Mouse (Mus musculus) hindbrain, embryonic 16.5 days (tissue): Measurements from ENCODE around the gene Wfdc3. TPM values are rescaled to one million over a fixed set of nuclear protein-coding genes. Genes with fewer than 3 reads are reported as not detected.

Experiments used
- ATAC-seq: fragments of 200-750 bp; cut with Nextera tagmentation; 2 replicates; pipeline ENCODE4 v1.8.0; 2017; ENCODE audit warnings: moderate TSS enrichment, moderate library complexity
- H3K27ac ChIP-seq: fragments of 300-500 bp; sonication (generic); 2 replicates; pipeline ENCODE4 v1.5.1; 2014; ENCODE audit warnings: low read depth, mild to moderate bottlenecking, control low read depth, low read length, moderate library complexity
- H3K27me3 ChIP-seq: fragments of 300-500 bp; sonication (generic); replicated peaks from 2 replicates; pipeline ENCODE4 v1.6.1; 2014; ENCODE audit warnings: low read length; ENCODE audit not compliant: control insufficient read depth, insufficient read depth
- H3K36me3 ChIP-seq: fragments of 300-500 bp; sonication (generic); 2 replicates; pipeline ENCODE4 v1.6.1; 2014; ENCODE audit warnings: mild to moderate bottlenecking, low read length, moderate library complexity, mixed read lengths; ENCODE audit not compliant: control insufficient read depth, insufficient read depth
- H3K4me1 ChIP-seq: fragments of 300-500 bp; sonication (generic); 2 replicates; pipeline ENCODE4 v1.6.1; 2014; ENCODE audit warnings: low read depth, low read length; ENCODE audit not compliant: control insufficient read depth, insufficient read depth
- H3K4me2 ChIP-seq: fragments of 300-500 bp; sonication (generic); 2 replicates; pipeline ENCODE4 v1.6.1; 2014; ENCODE audit warnings: mild to moderate bottlenecking, low read length, control low read depth, moderate library complexity
- H3K4me3 ChIP-seq: fragments of 300-500 bp; sonication (generic); 2 replicates; pipeline ENCODE4 v1.5.1; 2014; ENCODE audit warnings: mild to moderate bottlenecking, low read length, control low read depth, moderate library complexity
- H3K9ac ChIP-seq: fragments of 300-500 bp; sonication (generic); 2 replicates; pipeline ENCODE4 v1.6.1; 2014; ENCODE audit warnings: low read depth, mild to moderate bottlenecking, control low read depth, low read length, moderate library complexity
- H3K9me3 ChIP-seq: fragments of 300-500 bp; sonication (generic); 2 replicates; pipeline ENCODE4 v1.6.1; 2014; ENCODE audit warnings: mild to moderate bottlenecking, low read length, moderate library complexity; ENCODE audit not compliant: control insufficient read depth
- WGBS: fragments of 180-500 bp; shearing (Covaris S2); extraction: QIAGEN DNeasy Blood & Tissue Kit; methylation state at CpG from one replicate; pipeline ENCODE4 v1.1.7; 2014; 5-methylcytosine and 5-hydroxymethylcytosine counted together
- polyA plus RNA-seq: library from polyadenylated mRNA; unstranded; fragments of >200 nt; fragmentation: Nextera tagmentation; extraction: Ambion mirVana; gene quantifications from 2 replicates; pipeline ENCODE4 v1.2.1, GENCODE M21; 2015

The Wfdc3 gene
- polyA plus RNA-seq, 1 experiment from 2014 or later, result 1.7 TPM

DNA sequence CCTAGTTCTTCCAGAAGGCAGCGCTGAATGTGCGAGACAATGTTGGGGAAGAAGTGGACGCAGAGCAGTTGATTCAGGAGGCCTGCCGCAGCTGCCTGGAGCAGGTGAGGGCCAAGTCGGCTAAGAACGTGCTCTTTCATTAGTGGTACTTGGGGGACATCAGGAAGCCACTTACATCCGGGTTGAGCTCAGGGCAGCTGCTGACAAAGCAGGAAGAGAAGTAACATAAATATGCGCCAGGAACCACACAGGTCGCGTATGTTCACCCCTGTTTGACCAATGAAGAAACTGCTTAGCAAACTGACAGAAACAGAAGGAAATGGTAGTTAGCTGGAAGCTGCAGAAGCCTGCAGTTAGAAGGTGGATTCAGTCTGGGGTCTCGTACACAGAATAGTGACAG lies 8.4 kb upstream of the Wfdc3 start:
- H3K36me3 ChIP-seq, result peaks cover 45% of the 10 kb centered on the region
- no peak overlapping the region for H3K27ac ChIP-seq
- WGBS, result 90% methylated on average over 11 of the region's 11 CpGs
- no peaks in the 10 kb centered on the region for H3K9me3 ChIP-seq
- no peak overlapping the region for H3K4me3 ChIP-seq
- H3K4me1 ChIP-seq, result no peaks in the 10 kb centered on the region
- H3K27me3 ChIP-seq, result no peaks in the 10 kb centered on the region
- no peak overlapping the region for H3K9ac ChIP-seq
- H3K4me2 ChIP-seq, result no peak overlapping the region
- no peak for ATAC-seq

GRCm38 (mm10) chr2:164752454-164752853 lies 6.7 kb upstream of the Wfdc3 start:
- no peaks in the 10 kb centered on the region for H3K27me3 ChIP-seq
- peaks cover 43% of the 10 kb centered on the region for H3K36me3 ChIP-seq

DNA sequence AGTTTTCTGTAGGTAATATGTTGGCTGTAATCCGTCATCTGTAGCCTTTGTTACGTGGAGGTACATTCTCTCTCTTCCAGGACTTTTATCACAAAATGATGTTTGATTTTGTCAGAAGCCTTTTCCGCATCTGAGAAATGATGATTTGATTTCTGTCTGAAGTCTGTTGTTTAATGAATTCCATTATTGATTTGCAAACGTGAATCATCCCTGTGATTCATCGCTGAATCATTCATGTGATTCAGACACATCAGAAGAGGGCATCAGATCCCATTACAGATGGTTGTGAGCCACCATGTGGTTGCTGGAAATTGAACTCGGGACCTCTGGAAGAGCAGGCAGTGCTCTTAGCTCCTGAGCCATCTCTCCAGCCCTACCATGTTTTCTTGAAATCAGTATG lies 3.3 kb upstream of the Wfdc3 start:
- Histone ChIP-seq H3K27me3 (no peaks in the 10 kb centered on the region), H3K36me3 (peaks cover 13% of the 10 kb centered on the region)
- ATAC-seq, result no peak

More at GRCm38 (mm10) chr2:164752454-164752853, 6.7 kb upstream of the Wfdc3 start:
- Histone ChIP-seq H3K4me1 (peaks cover 2% of the 10 kb centered on the region), H3K4me2 (no peak overlapping the region), H3K27ac (no peak overlapping the region), H3K4me3 (no peak overlapping the region), H3K9ac (no peak overlapping the region), H3K9me3 (no peaks in the 10 kb centered on the region)
- WGBS, result 83% methylated on average over 2 of the region's 2 CpGs
- no peak for ATAC-seq

DNA sequence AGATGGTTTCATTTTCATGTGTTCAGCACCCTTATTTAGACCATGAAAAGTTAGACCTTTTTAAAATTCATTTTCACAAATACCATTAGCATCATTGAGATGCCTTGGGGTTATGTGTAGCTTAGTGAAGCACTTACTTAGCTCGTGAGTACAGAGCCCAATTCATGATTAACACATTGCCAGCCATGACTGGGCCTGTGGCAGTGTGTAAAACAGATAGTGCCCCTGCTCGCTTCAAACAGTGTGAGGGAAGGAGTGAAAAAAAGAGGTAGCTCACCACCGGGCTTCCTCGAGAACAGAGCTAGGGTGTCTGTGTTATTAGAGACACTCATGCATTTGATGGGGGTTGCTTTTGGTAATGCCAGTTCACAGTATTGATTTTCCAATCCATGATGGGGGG lies 2.5 kb upstream of the Wfdc3 start:
- Histone ChIP-seq H3K27ac (no peak overlapping the region), H3K9ac (no peak overlapping the region), H3K9me3 (no peaks in the 10 kb centered on the region), H3K27me3 (no peaks in the 10 kb centered on the region), H3K36me3 (peaks cover 9% of the 10 kb centered on the region), H3K4me3 (no peak overlapping the region), H3K4me2 (no peak overlapping the region), H3K4me1 (peaks cover 20% of the 10 kb centered on the region)
- WGBS, result 92% methylated on average over 4 of the region's 4 CpGs
- no peak for ATAC-seq

More for the DNA sequence above, 3.3 kb upstream of the Wfdc3 start:
- H3K9ac ChIP-seq, result no peak overlapping the region
- no peak overlapping the region for H3K27ac ChIP-seq
- H3K4me1 ChIP-seq, result peaks cover 20% of the 10 kb centered on the region
- H3K9me3 ChIP-seq, result no peaks in the 10 kb centered on the region
- no peak overlapping the region for H3K4me2 ChIP-seq
- WGBS, result 90% methylated on average over 6 of the region's 6 CpGs
- no peak overlapping the region for H3K4me3 ChIP-seq

- Histone ChIP-seq H3K4me3 (peak overlapping the region; percentile 97), H3K27ac (no peak overlapping the region)
Measured at GRCm38 (mm10) chr2:164746693-164747092, 962 bp upstream of the Wfdc3 start.

GRCm38 (mm10) chr2:164744987-164745386 lies 744 bp downstream of the Wfdc3 start:
- WGBS, result 72% methylated on average over 13 of the region's 13 CpGs
- no peak overlapping the region for H3K27ac ChIP-seq

More at GRCm38 (mm10) chr2:164746693-164747092, 962 bp upstream of the Wfdc3 start:
- WGBS, result 62% methylated on average over 8 of the region's 8 CpGs
- H3K36me3 ChIP-seq, result peaks cover 4% of the 10 kb centered on the region; the same call in 1 of the 2 replicates
- H3K4me2 ChIP-seq, result peak overlapping the region; percentile 92
- peak overlapping the region; percentile 96 for H3K9ac ChIP-seq
- no peaks in the 10 kb centered on the region for H3K27me3 ChIP-seq
- no peak for ATAC-seq
- peaks cover 20% of the 10 kb centered on the region for H3K4me1 ChIP-seq
- no peaks in the 10 kb centered on the region for H3K9me3 ChIP-seq

GRCm38 (mm10) chr2:164739876-164740275 lies 5.9 kb downstream of the Wfdc3 start:
- no peak overlapping the region for H3K4me2 ChIP-seq
- no peaks in the 10 kb centered on the region for H3K36me3 ChIP-seq
- H3K9ac ChIP-seq, result no peak overlapping the region
- H3K9me3 ChIP-seq, result no peaks in the 10 kb centered on the region
- 60% methylated on average over 7 of the region's 7 CpGs for WGBS
- no peak overlapping the region for H3K27ac ChIP-seq
- no peak overlapping the region for H3K4me3 ChIP-seq
- no peaks in the 10 kb centered on the region for H3K27me3 ChIP-seq
- no peak for ATAC-seq
- peaks cover 1% of the 10 kb centered on the region for H3K4me1 ChIP-seq

More at GRCm38 (mm10) chr2:164744987-164745386, 744 bp downstream of the Wfdc3 start:
- Histone ChIP-seq H3K36me3 (peaks cover 4% of the 10 kb centered on the region; the same call in 1 of the 2 replicates), H3K9me3 (no peaks in the 10 kb centered on the region), H3K9ac (no peak overlapping the region; the same call in 1 of the 2 replicates), H3K4me1 (peaks cover 20% of the 10 kb centered on the region), H3K4me3 (peak overlapping the region; percentile 97), H3K27me3 (no peaks in the 10 kb centered on the region), H3K4me2 (peak overlapping the region; percentile 88)
- no peak for ATAC-seq

- Histone ChIP-seq H3K4me1 (no peaks in the 10 kb centered on the region), H3K9me3 (no peaks in the 10 kb centered on the region), H3K4me2 (no peak overlapping the region), H3K27ac (no peak overlapping the region), H3K9ac (no peak overlapping the region), H3K36me3 (no peaks in the 10 kb centered on the region), H3K27me3 (no peaks in the 10 kb centered on the region), H3K4me3 (no peak overlapping the region)
- no peak for ATAC-seq
- 73% methylated on average over 3 of the region's 3 CpGs for WGBS
Measured at GRCm38 (mm10) chr2:164737377-164738090, 8.2 kb downstream of the Wfdc3 start.

DNA sequence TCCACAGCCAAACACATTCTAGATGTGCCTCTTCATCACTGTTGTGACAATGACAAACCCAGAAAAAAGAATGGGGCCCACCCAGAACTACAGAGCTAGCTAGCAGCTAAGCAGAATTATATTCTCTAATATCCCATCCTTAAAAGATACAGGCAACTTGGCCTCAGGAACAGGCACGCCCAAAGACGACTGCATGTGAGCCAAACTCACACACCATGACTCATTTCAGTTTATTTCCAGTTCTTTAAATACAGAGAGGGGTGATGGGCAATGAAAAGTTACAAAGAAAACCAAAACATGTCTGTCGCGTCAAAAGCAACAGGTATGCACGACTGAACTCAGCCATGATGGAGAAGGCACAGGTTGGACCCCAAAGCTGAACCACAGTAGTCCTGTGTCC lies 10.3 kb downstream of the Wfdc3 start:
- 93% methylated on average over 5 of the region's 5 CpGs for WGBS

More for the DNA sequence above, 10.3 kb downstream of the Wfdc3 start:
- no peak for ATAC-seq
- Histone ChIP-seq H3K27me3 (no peaks in the 10 kb centered on the region), H3K9ac (no peak overlapping the region), H3K9me3 (no peaks in the 10 kb centered on the region), H3K4me3 (no peak overlapping the region), H3K4me1 (no peaks in the 10 kb centered on the region), H3K36me3 (no peaks in the 10 kb centered on the region), H3K27ac (no peak overlapping the region), H3K4me2 (no peak overlapping the region)
